Mouse (Mus musculus) small intestine, adult 2 months (tissue): ENCODE measurements around the gene Tmigd1. TPM values are rescaled to one million over a fixed set of nuclear protein-coding genes. Genes with fewer than 3 reads are reported as not detected.

Source experiments
- H3K27ac ChIP-seq: fragments of 200-500 bp; 2 replicates; pipeline ENCODE4 v1.5.1; 2012; ENCODE audit warnings: low read depth, low read length, control low read depth, inconsistent platforms; ENCODE audit not compliant: insufficient read depth
- H3K27me3 ChIP-seq: fragments of 200-500 bp; 2 replicates; pipeline ENCODE4 v1.6.1; 2012; ENCODE audit warnings: mild to moderate bottlenecking, moderate library complexity, low read length, inconsistent platforms; ENCODE audit not compliant: control insufficient read depth, insufficient read depth
- H3K36me3 ChIP-seq: fragments of 200-500 bp; 2 replicates; pipeline ENCODE4 v1.6.1; 2012; ENCODE audit warnings: mild to moderate bottlenecking, low read length, control low read depth, inconsistent platforms; ENCODE audit not compliant: control insufficient read depth, insufficient read depth
- H3K4me1 ChIP-seq: fragments of 200-500 bp; 2 replicates; pipeline ENCODE4 v1.6.1; 2012; ENCODE audit warnings: low read length, inconsistent platforms, mixed read lengths; ENCODE audit not compliant: control insufficient read depth, insufficient read depth, insufficient read length
- H3K4me3 ChIP-seq: fragments of 200-500 bp; 2 replicates; pipeline ENCODE4 v1.5.1; 2012; ENCODE audit warnings: low read depth, mild to moderate bottlenecking, control low read depth, inconsistent platforms, low read length, moderate library complexity
- CTCF ChIP-seq: fragments of 200-500 bp; IDR thresholded peaks from 2 replicates; pipeline ENCODE4 v1.5.1; 2012; ENCODE audit warnings: low read depth, mild to moderate bottlenecking, control low read depth, inconsistent platforms, low read length, moderate library complexity, mixed read lengths; ENCODE audit not compliant: insufficient replicate concordance, insufficient read length; ENCODE audit errors: extremely low read depth
- POLR2A ChIP-seq: fragments of 200-500 bp; IDR thresholded peaks from 2 replicates; pipeline ENCODE4 v1.6.1; 2012; ENCODE audit warnings: low read depth, mild to moderate bottlenecking, control low read depth, inconsistent platforms, low read length, moderate library complexity
- WGBS: fragments of 180-500 bp; shearing (Covaris S2); methylation state at CpG from one replicate; pipeline ENCODE4 v1.1.7; 2018; 5-methylcytosine and 5-hydroxymethylcytosine counted together
- polyA plus RNA-seq: library from polyadenylated mRNA; depleted of rRNA; stranded (reverse); fragments of >200 nt; gene quantifications from 2 replicates; pipeline ENCODE4 v1.2.3, GENCODE M21; 2012

The Tmigd1 gene
- polyA plus RNA-seq, 1 experiment = 8.4 TPM

- Histone ChIP-seq H3K27ac (peak overlapping the region; percentile 70; the same call in 1 of the 2 replicates), H3K4me3 (no peak overlapping the region), H3K27me3 (no peaks in the 10 kb centered on the region), H3K4me1 (peaks cover 25% of the 10 kb centered on the region), H3K36me3 (no peaks in the 10 kb centered on the region)
- TF ChIP-seq CTCF (no peak), POLR2A (no peak)
- 76% methylated on average over 4 of the region's 4 CpGs for WGBS
Measured at GRCm38 (mm10) chr11:76891738-76892349, 10.1 kb upstream of the Tmigd1 start.

- no peak for TF ChIP-seq CTCF
- no peak for TF ChIP-seq POLR2A
- H3K36me3 ChIP-seq = no peaks in the 10 kb centered on the region
- no peaks in the 10 kb centered on the region for H3K27me3 ChIP-seq
- 23% methylated on average over 3 of the region's 3 CpGs for WGBS
- no peak overlapping the region for H3K4me3 ChIP-seq
- H3K27ac ChIP-seq = peak overlapping the region; percentile 70
- H3K4me1 ChIP-seq = peaks cover 29% of the 10 kb centered on the region
Measured at GRCm38 (mm10) chr11:76892972-76893371, 9.0 kb upstream of the Tmigd1 start.

GRCm38 (mm10) chr11:76893570-76893969 lies 8.4 kb upstream of the Tmigd1 start:
- H3K4me1 ChIP-seq = peaks cover 32% of the 10 kb centered on the region
- 8% methylated on average over 4 of the region's 4 CpGs for WGBS
- H3K4me3 ChIP-seq = no peak overlapping the region
- peak overlapping the region; percentile 70 for H3K27ac ChIP-seq
- TF ChIP-seq POLR2A = no peak
- no peak for TF ChIP-seq CTCF
- no peaks in the 10 kb centered on the region for H3K27me3 ChIP-seq
- no peaks in the 10 kb centered on the region for H3K36me3 ChIP-seq

GRCm38 (mm10) chr11:76894240-76894639 lies 7.7 kb upstream of the Tmigd1 start:
- WGBS = 21% methylated on average over 5 of the region's 5 CpGs
- no peaks in the 10 kb centered on the region for H3K27me3 ChIP-seq
- no peak overlapping the region for H3K4me3 ChIP-seq
- no peak for TF ChIP-seq POLR2A
- peak; percentile 67; the same call in 1 of the 2 replicates for TF ChIP-seq CTCF
- H3K27ac ChIP-seq = peak overlapping the region; percentile 70; the same call in 1 of the 2 replicates
- H3K36me3 ChIP-seq = no peaks in the 10 kb centered on the region
- peaks cover 31% of the 10 kb centered on the region for H3K4me1 ChIP-seq

- TF ChIP-seq POLR2A (no peak), CTCF (no peak)
Measured at GRCm38 (mm10) chr11:76896360-76896759, 5.6 kb upstream of the Tmigd1 start.

GRCm38 (mm10) chr11:76897126-76897525 lies 4.8 kb upstream of the Tmigd1 start:
- TF ChIP-seq CTCF (no peak), POLR2A (no peak)
- Histone ChIP-seq H3K27me3 (no peaks in the 10 kb centered on the region), H3K36me3 (no peaks in the 10 kb centered on the region), H3K4me3 (no peak overlapping the region), H3K4me1 (peaks cover 32% of the 10 kb centered on the region), H3K27ac (no peak overlapping the region)
- 65% methylated on average over 1 of the region's 1 CpGs for WGBS

More at GRCm38 (mm10) chr11:76896360-76896759, 5.6 kb upstream of the Tmigd1 start:
- H3K4me1 ChIP-seq = peaks cover 29% of the 10 kb centered on the region
- WGBS = 67% methylated on average over 6 of the region's 6 CpGs
- no peak overlapping the region for H3K4me3 ChIP-seq
- H3K27me3 ChIP-seq = no peaks in the 10 kb centered on the region
- peak overlapping the region; percentile 8; the same call in 1 of the 2 replicates for H3K27ac ChIP-seq
- H3K36me3 ChIP-seq = no peaks in the 10 kb centered on the region

- no peaks in the 10 kb centered on the region for H3K36me3 ChIP-seq
- no peak for TF ChIP-seq POLR2A
- TF ChIP-seq CTCF = no peak
- H3K27me3 ChIP-seq = no peaks in the 10 kb centered on the region
- peak overlapping the region; percentile 71 for H3K27ac ChIP-seq
- H3K4me3 ChIP-seq = no peak overlapping the region
- H3K4me1 ChIP-seq = peaks cover 30% of the 10 kb centered on the region
- WGBS = 41% methylated on average over 3 of the region's 3 CpGs
Measured at GRCm38 (mm10) chr11:76897871-76898270, 4.1 kb upstream of the Tmigd1 start.
